Mouse (Mus musculus): ENCODE measurements around the gene Cdkn2b.

Cdkn2b gene

DNA sequence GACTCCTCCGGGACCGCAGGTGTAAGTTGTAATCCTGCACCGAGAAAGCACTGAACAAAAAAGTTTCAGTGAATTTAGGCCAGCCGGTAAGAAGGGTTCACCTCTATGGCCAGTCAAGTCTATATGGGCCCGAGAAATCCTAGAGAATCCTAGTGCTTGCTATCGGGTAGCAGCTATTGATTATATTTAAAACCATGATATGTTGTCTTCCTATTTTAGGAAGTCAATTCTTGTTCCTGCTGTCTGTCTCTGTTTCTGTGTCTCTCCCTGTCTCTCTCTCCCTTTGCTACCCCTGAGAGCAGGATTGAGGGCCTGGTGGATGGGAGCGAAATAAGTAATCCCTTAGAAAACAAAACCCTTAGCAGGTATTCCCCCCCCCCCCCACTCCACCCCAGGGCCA is 17.3 kb downstream of the Cdkn2b start:
- no peak for DNase-seq (ENCODE audit: low read depth, low spot score)

DNA sequence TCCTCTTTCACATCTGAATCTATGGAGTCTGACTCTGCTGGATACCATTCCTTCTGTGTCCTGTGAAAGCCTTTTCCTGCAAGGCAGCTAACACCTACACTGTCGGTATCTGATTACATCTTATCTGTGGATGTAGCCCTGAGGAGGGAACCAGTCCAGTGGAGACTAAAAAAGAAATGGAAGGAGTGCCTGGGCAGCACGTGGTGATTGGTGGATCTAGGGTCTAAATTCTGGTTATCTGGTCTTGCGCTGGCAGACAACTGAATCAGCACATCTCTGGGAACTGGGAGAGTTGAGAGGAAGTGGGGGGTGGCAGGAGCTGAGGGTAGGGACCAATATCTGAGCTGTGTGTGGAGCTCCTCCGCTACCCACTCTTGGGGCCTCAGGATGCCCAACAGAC is 21.8 kb downstream of the Cdkn2b start:
- no peak for DNase-seq (ENCODE audit: low read depth, low spot score)

GRCm38 (mm10) chr4:89286566-89286965 is 24.3 kb downstream of the Cdkn2b start:
- no peak for DNase-seq (ENCODE audit: low read depth, low spot score)

DNA sequence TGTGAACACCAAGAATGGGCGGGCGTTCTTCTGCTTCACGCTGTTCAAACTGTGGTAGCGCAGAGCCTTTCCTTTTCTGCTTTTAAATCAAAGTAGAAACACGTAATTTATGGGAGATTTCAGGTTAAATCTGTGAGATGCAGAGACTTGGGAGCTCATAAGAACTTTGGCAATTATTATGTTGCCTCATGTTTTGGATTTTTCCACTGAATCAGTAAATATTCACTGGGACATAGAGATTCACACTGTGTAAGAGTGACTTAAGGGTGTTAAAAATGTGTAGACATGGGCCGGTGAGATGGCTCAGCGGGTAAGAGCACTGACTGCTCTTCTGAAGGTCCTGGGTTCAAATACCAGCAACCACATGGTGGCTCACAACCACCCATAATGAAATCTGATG is 25.2 kb downstream of the Cdkn2b start:
- no peak for DNase-seq (ENCODE audit: low read depth, low spot score)

- DNase-seq (ENCODE audit: low read depth, low spot score): no peak
Measured at GRCm38 (mm10) chr4:89282661-89283060, 28.2 kb downstream of the Cdkn2b start.

DNA sequence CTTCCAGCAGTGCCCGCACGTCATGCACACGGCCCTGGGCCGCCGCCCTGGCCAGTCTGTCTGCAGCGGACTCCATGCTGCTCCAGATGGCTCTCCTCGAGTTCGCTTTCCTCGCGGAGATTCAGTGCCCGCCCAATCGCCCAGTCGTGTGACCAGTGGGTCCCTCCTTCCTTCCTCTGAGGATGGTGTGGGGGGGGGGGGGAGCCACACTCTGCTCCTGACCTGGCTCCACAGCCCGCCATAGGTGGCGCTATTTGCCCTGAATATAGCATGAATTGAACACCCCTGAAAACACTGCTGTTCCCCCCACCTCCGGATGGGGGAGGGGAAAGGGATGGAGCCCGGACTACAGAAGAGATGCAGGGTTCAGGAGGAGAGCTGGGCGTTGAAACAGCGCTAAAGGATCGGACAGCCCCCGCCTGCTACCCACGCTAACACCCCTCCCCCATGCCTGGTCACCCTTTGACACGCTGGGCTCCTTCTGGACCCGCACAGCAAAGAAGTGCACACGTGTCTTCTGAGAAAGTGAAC is 28.7 kb downstream of the Cdkn2b start:
- DNase-seq (ENCODE audit: low read depth, low spot score): no peak

GRCm38 (mm10) chr4:89281236-89281635 is 29.6 kb downstream of the Cdkn2b start:
- no peak for DNase-seq (ENCODE audit: low read depth, low spot score)

DNA sequence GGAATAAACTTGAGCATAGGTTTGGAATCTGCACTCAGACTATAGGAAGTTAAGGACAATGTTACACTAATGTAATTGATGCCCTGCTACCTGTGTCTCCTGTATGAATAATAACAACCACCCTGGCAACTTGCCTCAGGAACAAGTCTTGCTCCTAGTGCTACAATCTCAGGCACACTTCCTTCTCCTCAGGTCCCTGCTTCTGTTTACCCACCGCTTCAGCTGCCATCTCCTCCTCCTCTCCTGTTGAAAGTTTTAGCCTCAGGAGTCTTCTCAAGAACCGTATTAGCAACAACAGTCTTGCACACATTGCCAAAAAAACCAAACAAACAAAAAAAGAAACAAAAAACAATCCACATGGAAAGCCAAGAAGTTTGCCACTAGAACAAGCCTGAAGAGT is 31.2 kb downstream of the Cdkn2b start:
- DNase-seq (ENCODE audit: low read depth, low spot score): no peak

GRCm38 (mm10) chr4:89277381-89277940 is 33.4 kb downstream of the Cdkn2b start:
- no peak for DNase-seq (ENCODE audit: low read depth, low spot score)

- no peak for DNase-seq (ENCODE audit: low read depth, low spot score)
Measured at GRCm38 (mm10) chr4:89276669-89277219, 34.1 kb downstream of the Cdkn2b start.

GRCm38 (mm10) chr4:89275811-89276584 is 34.8 kb downstream of the Cdkn2b start:
- DNase-seq (ENCODE audit: low read depth, low spot score): no peak

GRCm38 (mm10) chr4:89274829-89275548 is 35.9 kb downstream of the Cdkn2b start:
- no peak for DNase-seq (ENCODE audit: low read depth, low spot score)

GRCm38 (mm10) chr4:89274006-89274405 is 36.8 kb downstream of the Cdkn2b start:
- DNase-seq (ENCODE audit: low read depth, low spot score): no peak

GRCm38 (mm10) chr4:89273585-89273984 is 37.3 kb downstream of the Cdkn2b start:
- no peak for DNase-seq (ENCODE audit: low read depth, low spot score)

GRCm38 (mm10) chr4:89272961-89273540 is 37.8 kb downstream of the Cdkn2b start:
- no peak for DNase-seq (ENCODE audit: low read depth, low spot score)

- no peak for DNase-seq (ENCODE audit: low read depth, low spot score)
Measured at GRCm38 (mm10) chr4:89272101-89272718, 38.6 kb downstream of the Cdkn2b start.

GRCm38 (mm10) chr4:89257768-89258167 is 53.1 kb downstream of the Cdkn2b start:
- no peak for DNase-seq (ENCODE audit: low read depth, low spot score)

Data from brain, embryonic 18.5 days (tissue).